Mouse (Mus musculus) heart, adult 2 months (tissue): ENCODE data around the gene Mtmr3.

ENCODE experiments used
- CTCF ChIP-seq: fragments of 200-600 bp; IDR thresholded peaks from 2 replicates; pipeline ENCODE4 v1.8.1; 2022; ENCODE audit warnings: antibody characterized with exemption, mild to moderate bottlenecking, moderate library complexity
- POLR2A ChIP-seq: fragments of 200-500 bp; IDR thresholded peaks from 2 replicates; pipeline ENCODE4 v1.6.1; 2011; ENCODE audit warnings: mild to moderate bottlenecking, low read depth, low read length, control low read depth; ENCODE audit not compliant: insufficient read depth

- no peak for TF ChIP-seq CTCF
- no peak for TF ChIP-seq POLR2A
Observed at GRCm38 (mm10) chr11:4518981-4519380, 75.7 kb downstream of the Mtmr3 start.
